Mouse (Mus musculus) small intestine, adult 2 months (tissue): ENCODE results near the gene Slc4a1ap.

ENCODE experiments used
- CTCF ChIP-seq: fragments of 200-500 bp; IDR thresholded peaks from 2 replicates; pipeline ENCODE4 v1.5.1; 2012; ENCODE audit warnings: low read depth, mild to moderate bottlenecking, control low read depth, inconsistent platforms, low read length, moderate library complexity, mixed read lengths; ENCODE audit not compliant: insufficient replicate concordance, insufficient read length; ENCODE audit errors: extremely low read depth
- POLR2A ChIP-seq: fragments of 200-500 bp; IDR thresholded peaks from 2 replicates; pipeline ENCODE4 v1.6.1; 2012; ENCODE audit warnings: low read depth, mild to moderate bottlenecking, control low read depth, inconsistent platforms, low read length, moderate library complexity

DNA sequence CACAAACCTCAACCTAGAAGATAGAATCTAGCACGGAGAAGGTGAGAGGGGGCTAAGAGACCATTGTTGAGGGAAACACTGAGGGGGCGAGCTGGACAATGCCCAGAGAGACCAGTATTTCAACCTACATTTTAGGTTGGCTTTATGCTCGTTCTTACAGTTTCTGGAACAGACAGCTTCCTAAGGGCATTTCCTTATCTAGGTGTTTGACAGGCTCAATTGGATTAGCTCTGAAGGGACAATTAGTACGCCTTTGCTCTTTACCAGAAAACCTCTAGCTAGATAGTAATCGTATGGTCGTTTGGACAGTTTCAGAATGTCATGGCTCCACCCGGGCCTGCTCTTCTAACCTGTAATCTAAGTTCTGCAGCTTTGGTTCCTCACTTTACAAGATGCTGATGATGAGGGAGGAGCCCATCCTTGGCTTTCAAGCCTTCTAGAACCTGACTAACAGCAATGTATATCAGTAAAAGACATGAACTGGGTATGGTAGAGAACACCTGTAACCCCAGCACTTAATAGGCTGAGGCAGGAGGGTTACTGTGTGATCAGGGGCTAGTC is 74.4 kb downstream of the Slc4a1ap start:
- no peak for TF ChIP-seq CTCF
- TF ChIP-seq POLR2A: no peak
